Mouse (Mus musculus): ENCODE measurements around the gene Kalrn. TPM values are rescaled to one million over a fixed set of nuclear protein-coding genes. Genes with fewer than 3 reads are reported as not detected.

The Kalrn gene
- polyA plus RNA-seq, 1 experiment from 2014 or later, result 23.7 TPM

DNA sequence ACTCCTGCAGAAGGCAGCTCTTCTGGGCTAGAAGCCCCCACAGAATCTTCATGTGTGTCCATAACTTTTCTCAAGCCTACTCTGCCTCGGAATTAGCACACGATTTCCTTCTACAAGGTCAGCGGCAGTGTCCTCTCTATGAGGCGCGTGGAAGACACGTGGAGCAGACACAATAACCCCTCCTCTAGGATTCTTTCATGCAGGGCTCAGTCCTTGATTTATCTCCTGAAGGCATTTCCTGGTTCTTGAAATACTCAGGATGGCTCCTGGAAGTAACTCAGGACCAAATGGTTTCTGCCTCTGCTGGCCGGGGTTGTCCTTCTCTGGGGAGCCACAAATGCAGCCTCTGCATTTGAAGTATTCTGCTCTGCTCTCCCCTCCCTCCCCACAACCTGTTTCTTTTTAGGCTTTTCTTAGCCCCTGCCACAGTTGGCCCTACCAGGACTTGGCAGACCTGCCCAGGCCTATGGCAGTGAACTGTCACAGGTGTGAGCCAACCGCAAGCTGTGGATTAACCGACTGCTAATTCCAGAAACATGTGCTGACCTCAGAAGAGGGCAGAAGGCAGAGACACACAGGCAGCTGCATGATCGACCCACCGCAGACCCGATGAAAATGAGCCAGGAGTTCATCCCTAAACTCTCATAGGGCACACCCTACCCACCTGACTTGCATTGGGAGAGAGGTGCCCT is 197.0 kb downstream of the Kalrn start:
- Histone ChIP-seq H3K4me1 (peaks cover 15% of the 10 kb centered on the region), H3K4me2 (no peak overlapping the region), H3K4me3 (replicated peaks) (no peak overlapping the region), H3K27ac (replicated peaks) (no peak overlapping the region), H3K27me3 (replicated peaks) (no peaks in the 10 kb centered on the region), H3K36me3 (no peaks in the 10 kb centered on the region), H3K9me3 (replicated peaks) (no peaks in the 10 kb centered on the region), H3K9ac (replicated peaks) (no peak overlapping the region)
- no peak for ATAC-seq (ENCODE audit: low FRiP score)
- 66% methylated on average over 12 of the region's 12 CpGs for WGBS

DNA sequence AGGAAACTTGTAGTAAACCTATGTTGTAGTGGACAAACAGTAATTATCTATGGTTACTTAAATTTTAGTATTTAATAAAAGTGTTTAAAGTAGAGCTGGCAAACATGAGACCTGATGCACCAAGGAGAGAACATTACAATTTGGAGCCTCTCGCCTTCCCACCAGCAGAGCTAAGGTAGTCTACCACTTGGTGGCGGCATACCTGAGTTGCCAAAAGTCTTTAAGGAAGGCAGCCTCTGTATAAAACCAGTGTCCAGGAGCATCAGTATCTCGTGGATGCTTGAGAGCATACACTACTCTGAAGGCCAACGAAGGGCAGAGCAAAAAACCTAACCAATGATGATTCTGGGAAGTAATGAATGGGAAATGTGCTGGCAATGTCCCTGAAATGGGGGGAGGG is 199.8 kb downstream of the Kalrn start:
- Histone ChIP-seq H3K36me3 (no peaks in the 10 kb centered on the region), H3K9ac (replicated peaks) (no peak overlapping the region), H3K4me1 (peaks cover 11% of the 10 kb centered on the region; the same call in 1 of the 2 replicates), H3K27me3 (replicated peaks) (no peaks in the 10 kb centered on the region), H3K9me3 (replicated peaks) (no peaks in the 10 kb centered on the region), H3K4me3 (replicated peaks) (no peak overlapping the region), H3K27ac (replicated peaks) (no peak overlapping the region), H3K4me2 (no peak overlapping the region)
- 66% methylated on average over 4 of the region's 4 CpGs for WGBS
- ATAC-seq (ENCODE audit: low FRiP score), result no peak

DNA sequence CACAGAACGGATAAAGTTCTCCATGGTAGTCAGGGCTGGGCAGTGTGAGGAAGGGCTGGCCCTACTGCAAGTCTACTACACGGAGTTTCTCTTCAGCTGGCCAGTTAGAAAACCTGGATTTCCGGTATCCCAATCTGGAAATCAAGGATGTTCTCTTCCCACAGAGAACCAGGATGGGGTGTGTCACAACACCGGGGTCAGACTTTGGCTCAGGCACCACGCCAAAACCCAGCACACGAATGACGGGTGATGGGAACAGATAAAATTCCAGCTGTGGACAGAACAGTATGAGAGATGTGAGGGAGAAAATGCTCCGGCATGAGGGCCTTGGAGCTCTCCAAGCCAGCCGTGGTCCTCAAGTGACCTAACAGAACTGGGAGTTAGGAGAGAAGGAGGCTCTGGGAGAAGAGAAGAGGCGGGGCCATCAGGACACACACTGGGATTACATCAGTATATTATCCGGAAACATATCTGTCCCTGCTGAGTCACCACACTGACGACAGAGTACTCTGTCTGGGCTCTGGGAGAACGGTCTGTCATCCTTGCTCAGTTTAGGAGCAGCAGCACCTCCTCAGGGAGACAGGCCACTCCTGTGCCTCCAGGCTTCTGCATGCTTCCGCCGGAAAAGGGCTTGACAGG is 201.1 kb downstream of the Kalrn start:
- H3K36me3 ChIP-seq, result no peaks in the 10 kb centered on the region
- ATAC-seq (ENCODE audit: low FRiP score), result no peak
- H3K9me3 ChIP-seq (replicated peaks), result no peaks in the 10 kb centered on the region
- H3K9ac ChIP-seq (replicated peaks), result no peak overlapping the region
- H3K4me1 ChIP-seq, result peaks cover 11% of the 10 kb centered on the region; the same call in 1 of the 2 replicates
- H3K27me3 ChIP-seq (replicated peaks), result no peaks in the 10 kb centered on the region
- H3K27ac ChIP-seq (replicated peaks), result no peak overlapping the region
- 74% methylated on average over 15 of the region's 15 CpGs for WGBS
- H3K4me2 ChIP-seq, result no peak overlapping the region
- no peak overlapping the region for H3K4me3 ChIP-seq (replicated peaks)

DNA sequence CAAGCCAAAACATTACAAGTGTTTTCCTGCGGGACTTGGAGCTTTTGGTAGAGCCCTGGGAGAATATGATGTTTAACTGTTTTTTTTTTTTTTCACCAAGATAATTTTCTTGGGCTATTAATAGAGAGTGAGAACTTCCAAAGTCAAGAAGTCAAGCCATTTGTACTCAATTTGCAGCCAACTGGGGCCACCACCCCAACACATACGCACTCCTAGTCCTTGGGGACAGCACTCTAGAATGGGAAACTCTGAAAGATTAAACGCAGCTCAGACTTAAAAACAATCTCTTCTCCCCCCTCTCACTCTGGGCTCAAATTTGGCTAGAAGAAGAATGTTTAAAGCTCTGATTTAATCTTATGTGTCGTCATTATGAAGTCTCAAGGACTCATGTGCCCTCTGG is 214.1 kb downstream of the Kalrn start:
- H3K4me3 ChIP-seq (replicated peaks), result no peak overlapping the region
- no peak for ATAC-seq (ENCODE audit: low FRiP score)
- H3K9ac ChIP-seq (replicated peaks), result no peak overlapping the region
- H3K27me3 ChIP-seq (replicated peaks), result no peaks in the 10 kb centered on the region
- H3K4me2 ChIP-seq, result no peak overlapping the region
- WGBS, result 90% methylated on average over 4 of the region's 4 CpGs
- peaks cover 9% of the 10 kb centered on the region; the same call in 1 of the 2 replicates for H3K36me3 ChIP-seq
- no peak overlapping the region for H3K27ac ChIP-seq (replicated peaks)
- no peaks in the 10 kb centered on the region for H3K9me3 ChIP-seq (replicated peaks)
- H3K4me1 ChIP-seq, result no peaks in the 10 kb centered on the region

DNA sequence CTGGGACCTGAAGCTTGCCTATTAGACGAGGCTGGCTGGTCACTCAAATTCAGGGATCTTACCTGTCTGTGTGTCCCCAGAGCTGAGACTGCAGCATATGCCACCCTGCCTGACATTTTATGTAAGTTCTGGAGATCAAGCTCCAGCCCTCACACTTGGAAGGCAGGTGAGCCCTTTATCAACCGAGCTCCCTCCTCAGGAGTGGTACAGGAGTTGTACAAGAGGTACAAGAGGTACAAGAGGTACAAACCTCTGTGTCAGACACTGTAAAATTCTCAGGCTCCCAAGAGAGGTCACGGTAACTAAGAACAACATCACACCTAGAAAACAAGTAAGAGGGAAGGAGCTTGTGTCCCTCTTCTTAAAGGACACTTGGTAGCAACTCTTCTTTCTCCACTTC is 217.8 kb downstream of the Kalrn start:
- Histone ChIP-seq H3K27ac (replicated peaks) (no peak overlapping the region), H3K4me3 (replicated peaks) (no peak overlapping the region), H3K27me3 (replicated peaks) (no peaks in the 10 kb centered on the region), H3K4me1 (no peaks in the 10 kb centered on the region), H3K9ac (replicated peaks) (no peak overlapping the region), H3K4me2 (no peak overlapping the region), H3K36me3 (peaks cover 9% of the 10 kb centered on the region; the same call in 1 of the 2 replicates), H3K9me3 (replicated peaks) (no peaks in the 10 kb centered on the region)
- 87% methylated on average over 3 of the region's 3 CpGs for WGBS
- no peak for ATAC-seq (ENCODE audit: low FRiP score)

DNA sequence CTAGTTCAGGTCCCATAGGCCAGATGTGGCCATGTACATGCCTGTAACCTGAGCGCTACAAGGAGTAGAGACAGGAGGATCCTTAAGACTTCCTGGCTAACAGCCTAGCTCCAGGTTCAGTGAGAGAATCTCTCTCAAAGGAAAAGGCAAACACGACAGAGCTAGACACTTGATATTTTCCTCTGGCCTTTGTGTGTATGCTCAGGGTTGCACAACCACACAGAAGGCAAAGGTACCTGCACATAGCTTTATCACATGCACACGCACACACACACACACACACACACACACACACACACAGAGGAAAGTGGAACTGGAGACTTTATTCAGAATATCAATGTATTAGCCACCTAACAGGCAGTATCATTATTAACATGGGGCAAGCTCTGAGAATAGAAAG is 219.3 kb downstream of the Kalrn start:
- H3K27me3 ChIP-seq (replicated peaks), result no peaks in the 10 kb centered on the region
- H3K4me1 ChIP-seq, result no peaks in the 10 kb centered on the region
- 91% methylated on average over 3 of the region's 3 CpGs for WGBS
- no peak for ATAC-seq (ENCODE audit: low FRiP score)
- H3K36me3 ChIP-seq, result peaks cover 9% of the 10 kb centered on the region; the same call in 1 of the 2 replicates
- no peaks in the 10 kb centered on the region for H3K9me3 ChIP-seq (replicated peaks)
- no peak overlapping the region for H3K27ac ChIP-seq (replicated peaks)
- no peak overlapping the region for H3K9ac ChIP-seq (replicated peaks)
- no peak overlapping the region for H3K4me3 ChIP-seq (replicated peaks)
- H3K4me2 ChIP-seq, result no peak overlapping the region

DNA sequence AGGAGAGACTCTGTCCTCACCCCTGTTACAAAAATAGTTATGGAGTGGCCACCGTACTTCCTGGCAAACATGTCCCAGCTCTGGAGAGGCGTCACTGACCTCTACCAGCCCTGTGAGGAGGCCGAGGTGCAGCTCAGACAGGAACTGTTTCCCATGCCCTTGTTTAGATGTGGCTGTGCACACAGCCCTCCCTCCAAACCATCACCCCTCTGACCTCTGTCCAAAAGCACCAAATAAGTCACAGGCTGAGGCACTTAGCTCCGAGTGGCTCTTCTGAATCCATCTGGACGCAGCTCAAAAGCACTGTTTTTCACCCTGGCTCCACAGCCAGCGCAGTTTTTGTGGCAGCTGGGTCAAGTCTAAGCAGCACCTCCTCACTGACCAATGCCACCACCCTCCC is 220.6 kb downstream of the Kalrn start:
- H3K36me3 ChIP-seq, result peaks cover 9% of the 10 kb centered on the region; the same call in 1 of the 2 replicates
- H3K9me3 ChIP-seq (replicated peaks), result no peaks in the 10 kb centered on the region
- H3K4me2 ChIP-seq, result no peak overlapping the region
- H3K27ac ChIP-seq (replicated peaks), result no peak overlapping the region
- no peak overlapping the region for H3K9ac ChIP-seq (replicated peaks)
- no peaks in the 10 kb centered on the region for H3K27me3 ChIP-seq (replicated peaks)
- no peak overlapping the region for H3K4me3 ChIP-seq (replicated peaks)
- no peak for ATAC-seq (ENCODE audit: low FRiP score)
- H3K4me1 ChIP-seq, result peaks cover 1% of the 10 kb centered on the region; the same call in 1 of the 2 replicates
- 54% methylated on average over 6 of the region's 6 CpGs for WGBS

DNA sequence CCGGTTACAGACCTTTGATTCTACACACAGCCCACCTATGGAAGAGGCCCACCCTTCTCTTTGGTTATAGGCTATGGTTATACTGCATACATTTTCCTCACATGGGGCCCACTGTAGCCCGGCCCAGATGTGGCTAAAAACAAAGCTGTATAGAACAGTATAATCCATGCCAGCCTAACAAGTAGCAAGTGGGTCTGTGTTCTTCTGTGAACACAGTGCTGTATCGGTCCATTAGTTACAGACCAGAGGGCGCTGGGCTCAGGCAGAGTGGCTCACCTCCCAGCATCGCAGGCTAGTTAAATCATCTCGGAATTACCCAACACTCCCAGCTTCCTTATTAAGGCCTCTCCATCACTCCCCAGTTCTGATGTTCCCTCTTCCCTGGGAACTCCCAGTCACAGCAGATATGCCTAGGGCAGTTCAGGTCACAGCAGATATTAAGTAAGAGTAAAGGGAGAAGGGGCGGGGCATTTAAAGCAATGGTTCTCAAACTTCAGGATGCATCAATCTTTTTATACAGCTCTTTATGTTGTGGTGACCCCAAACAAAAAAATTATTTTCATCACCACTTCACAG is 221.7 kb downstream of the Kalrn start:
- 0 out of 2 replicates have a peak, but pooled peaks cover 3% of the 10 kb centered on the region for H3K36me3 ChIP-seq
- peaks cover 2% of the 10 kb centered on the region; the same call in 1 of the 2 replicates for H3K4me1 ChIP-seq
- no peaks in the 10 kb centered on the region for H3K9me3 ChIP-seq (replicated peaks)
- 78% methylated on average over 7 of the region's 7 CpGs for WGBS
- no peak overlapping the region for H3K4me3 ChIP-seq (replicated peaks)
- H3K9ac ChIP-seq (replicated peaks), result no peak overlapping the region
- ATAC-seq (ENCODE audit: low FRiP score), result no peak
- no peaks in the 10 kb centered on the region for H3K27me3 ChIP-seq (replicated peaks)
- H3K27ac ChIP-seq (replicated peaks), result no peak overlapping the region
- no peak overlapping the region for H3K4me2 ChIP-seq

DNA sequence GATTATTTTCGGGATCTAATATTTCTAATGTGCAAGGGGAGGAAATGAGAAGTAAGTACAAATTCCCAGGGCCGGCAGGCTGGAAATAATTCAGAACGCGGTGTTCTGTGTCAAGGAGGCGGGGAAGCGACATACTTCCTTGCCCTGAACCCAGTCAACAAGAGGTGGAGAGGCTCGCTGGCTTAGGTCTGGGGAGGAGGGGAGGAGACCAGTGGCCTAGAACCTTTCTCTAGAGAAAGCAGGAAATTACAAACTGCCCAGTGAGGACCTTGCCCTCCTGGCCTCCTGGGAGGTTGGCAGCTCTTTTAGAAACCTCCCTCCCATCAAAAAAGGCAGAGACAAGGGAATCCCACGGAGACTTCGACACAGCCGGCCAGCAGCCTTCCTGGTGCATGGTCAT is 225.8 kb downstream of the Kalrn start:
- no peak for ATAC-seq (ENCODE audit: low FRiP score)
- Histone ChIP-seq H3K27ac (replicated peaks) (no peak overlapping the region), H3K9me3 (replicated peaks) (no peaks in the 10 kb centered on the region), H3K4me1 (peaks cover 12% of the 10 kb centered on the region; the same call in 1 of the 2 replicates), H3K4me3 (replicated peaks) (no peak overlapping the region), H3K36me3 (no peaks in the 10 kb centered on the region), H3K9ac (replicated peaks) (no peak overlapping the region), H3K4me2 (no peak overlapping the region), H3K27me3 (replicated peaks) (no peaks in the 10 kb centered on the region)
- 71% methylated on average over 10 of the region's 10 CpGs for WGBS

DNA sequence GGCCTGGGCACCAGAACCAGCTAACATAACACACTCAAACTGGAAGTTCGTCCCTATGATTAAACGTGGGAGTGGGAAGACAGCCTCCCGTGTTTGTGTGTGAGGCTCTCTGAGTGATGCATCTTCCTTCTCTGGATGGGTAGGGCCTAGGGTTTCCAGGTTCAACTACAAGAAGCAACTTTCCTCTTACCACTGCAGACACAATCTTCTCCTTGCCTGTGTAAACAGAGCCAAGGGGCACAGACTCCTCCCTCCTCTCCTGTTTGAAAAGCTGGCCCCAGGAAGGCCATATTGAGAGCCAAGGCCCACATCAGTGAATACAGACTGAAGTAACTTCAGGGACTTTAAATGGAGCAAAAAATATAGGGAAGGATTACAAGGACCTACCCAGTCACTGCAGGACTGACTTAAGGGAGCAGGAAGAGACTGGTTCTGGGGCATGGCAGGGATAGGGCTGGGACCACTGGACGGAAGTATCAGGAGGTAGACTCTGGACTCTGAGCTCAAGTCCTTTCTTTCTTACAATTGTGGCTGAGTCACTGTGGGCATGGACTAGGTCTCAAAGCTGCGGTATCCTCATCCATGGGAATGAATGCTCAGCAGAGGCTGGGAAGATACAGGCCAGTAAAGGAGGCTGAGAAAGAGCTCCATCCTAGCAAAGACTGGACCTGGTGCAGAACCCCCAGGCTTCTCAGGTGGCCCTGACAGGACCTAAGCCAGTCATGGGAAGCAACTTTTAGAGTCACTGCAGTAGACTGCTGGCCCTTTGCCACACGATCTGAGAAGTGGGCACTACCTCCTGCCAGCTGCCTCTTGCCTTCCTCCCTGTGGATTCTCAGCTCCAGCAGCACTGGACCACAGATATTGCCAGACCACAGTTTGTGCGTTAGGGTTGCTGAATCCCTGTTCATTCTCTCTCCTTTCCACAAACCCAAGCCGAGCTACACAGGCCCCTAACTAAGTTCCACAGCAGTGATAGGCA is 228.1 kb downstream of the Kalrn start:
- no peak for ATAC-seq (ENCODE audit: low FRiP score)
- Histone ChIP-seq H3K4me3 (replicated peaks) (no peak overlapping the region), H3K27me3 (replicated peaks) (no peaks in the 10 kb centered on the region), H3K4me1 (peaks cover 18% of the 10 kb centered on the region; the same call in 1 of the 2 replicates), H3K36me3 (no peaks in the 10 kb centered on the region), H3K9ac (replicated peaks) (no peak overlapping the region), H3K4me2 (no peak overlapping the region), H3K27ac (replicated peaks) (no peak overlapping the region), H3K9me3 (replicated peaks) (no peaks in the 10 kb centered on the region)
- WGBS, result 88% methylated on average over 8 of the region's 8 CpGs

DNA sequence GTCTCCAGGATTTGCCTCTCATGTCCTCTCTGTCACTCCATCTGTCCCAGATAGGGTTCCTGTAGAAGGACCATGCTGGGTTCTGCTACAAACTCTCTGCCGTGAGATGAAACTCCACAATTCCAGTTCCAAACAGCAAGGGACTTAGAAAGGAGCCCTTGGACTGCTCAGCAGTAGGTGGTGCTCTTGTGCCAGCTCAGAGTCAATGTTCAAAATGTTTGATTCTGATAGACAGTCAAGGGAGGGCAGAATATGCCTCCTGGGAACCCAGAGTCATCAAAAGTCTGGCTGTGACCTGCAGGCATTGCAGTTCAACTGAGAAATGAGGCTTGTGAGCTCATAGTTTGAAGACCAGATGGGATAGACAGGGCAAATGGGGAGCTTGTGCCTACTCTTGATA is 229.4 kb downstream of the Kalrn start:
- ATAC-seq (ENCODE audit: low FRiP score), result 0 out of 2 replicates have a peak, but pooled peaks have one; percentile 24
- no peak overlapping the region for H3K4me2 ChIP-seq
- no peak overlapping the region for H3K4me3 ChIP-seq (replicated peaks)
- no peak overlapping the region for H3K9ac ChIP-seq (replicated peaks)
- WGBS, result 43% methylated on average over 1 of the region's 1 CpGs
- no peaks in the 10 kb centered on the region for H3K27me3 ChIP-seq (replicated peaks)
- H3K4me1 ChIP-seq, result peaks cover 19% of the 10 kb centered on the region; the same call in 1 of the 2 replicates
- H3K9me3 ChIP-seq (replicated peaks), result no peaks in the 10 kb centered on the region
- H3K27ac ChIP-seq (replicated peaks), result no peak overlapping the region
- no peaks in the 10 kb centered on the region for H3K36me3 ChIP-seq

Data from neural tube, embryonic 15.5 days (tissue).